Mouse (Mus musculus): ENCODE data around the gene Krt1. TPM values are rescaled to one million over a fixed set of nuclear protein-coding genes. Genes with fewer than 3 reads are reported as not detected.

Gene Krt1
- polyA plus RNA-seq, 1 experiment from 2014 or later: 1.9 TPM

GRCm38 (mm10) chr15:101860421-101861130 lies 10.0 kb upstream of the Krt1 start:
- Histone ChIP-seq H3K4me1 (ENCODE audit: control insufficient read depth, insufficient read depth, low read length) (0 out of 2 replicates have a peak, but pooled peaks cover 4% of the 10 kb centered on the region), H3K27me3 (ENCODE audit: control insufficient read depth, insufficient read depth, low read length) (peaks cover 3% of the 10 kb centered on the region; the same call in 1 of the 2 replicates), H3K27ac (ENCODE audit: low read length) (no peak overlapping the region), H3K4me3 (ENCODE audit: low read depth, low read length) (peak overlapping the region; percentile 33; the same call in 1 of the 2 replicates), H3K9ac (replicated peaks; ENCODE audit: low read depth, low read length) (no peak overlapping the region), H3K9me3 (ENCODE audit: control insufficient read depth, low read depth, low read length) (no peaks in the 10 kb centered on the region), H3K36me3 (ENCODE audit: control insufficient read depth, insufficient read depth, low read length) (no peaks in the 10 kb centered on the region), H3K4me2 (replicated peaks; ENCODE audit: low read depth, low read length) (peak overlapping the region; percentile 80)
- WGBS: 56% methylated on average over 13 of the region's 13 CpGs
- no peak for ATAC-seq (ENCODE audit: insufficient number of reproducible peaks, insufficient read depth, low FRiP score, low read depth)

- no peak for ATAC-seq (ENCODE audit: insufficient number of reproducible peaks, insufficient read depth, low FRiP score, low read depth)
- Histone ChIP-seq H3K9me3 (ENCODE audit: control insufficient read depth, low read depth, low read length) (no peaks in the 10 kb centered on the region), H3K9ac (replicated peaks; ENCODE audit: low read depth, low read length) (peak overlapping the region; percentile 36; the same call in 1 of the 2 replicates), H3K27ac (ENCODE audit: low read length) (no peak overlapping the region), H3K4me1 (ENCODE audit: control insufficient read depth, insufficient read depth, low read length) (0 out of 2 replicates have a peak, but pooled peaks cover 4% of the 10 kb centered on the region), H3K4me3 (ENCODE audit: low read depth, low read length) (peak overlapping the region; percentile 33), H3K36me3 (ENCODE audit: control insufficient read depth, insufficient read depth, low read length) (no peaks in the 10 kb centered on the region), H3K27me3 (ENCODE audit: control insufficient read depth, insufficient read depth, low read length) (peaks cover 3% of the 10 kb centered on the region; the same call in 1 of the 2 replicates), H3K4me2 (replicated peaks; ENCODE audit: low read depth, low read length) (peak overlapping the region; percentile 80)
- WGBS: under 1% methylated on average over 33 of the region's 33 CpGs
Observed at GRCm38 (mm10) chr15:101859735-101860170, 9.2 kb upstream of the Krt1 start.

GRCm38 (mm10) chr15:101858673-101859425 lies 8.3 kb upstream of the Krt1 start:
- Histone ChIP-seq H3K9me3 (ENCODE audit: control insufficient read depth, low read depth, low read length) (no peaks in the 10 kb centered on the region), H3K4me1 (ENCODE audit: control insufficient read depth, insufficient read depth, low read length) (0 out of 2 replicates have a peak, but pooled peaks cover 4% of the 10 kb centered on the region), H3K4me2 (replicated peaks; ENCODE audit: low read depth, low read length) (peak overlapping the region; percentile 80; the same call in 1 of the 2 replicates), H3K27me3 (ENCODE audit: control insufficient read depth, insufficient read depth, low read length) (peaks cover 3% of the 10 kb centered on the region; the same call in 1 of the 2 replicates), H3K4me3 (ENCODE audit: low read depth, low read length) (no peak overlapping the region), H3K27ac (ENCODE audit: low read length) (no peak overlapping the region), H3K9ac (replicated peaks; ENCODE audit: low read depth, low read length) (no peak overlapping the region), H3K36me3 (ENCODE audit: control insufficient read depth, insufficient read depth, low read length) (no peaks in the 10 kb centered on the region)
- WGBS: 10% methylated on average over 11 of the region's 11 CpGs
- no peak for ATAC-seq (ENCODE audit: insufficient number of reproducible peaks, insufficient read depth, low FRiP score, low read depth)

- no peak overlapping the region for H3K9ac ChIP-seq (replicated peaks; ENCODE audit: low read depth, low read length)
- no peak overlapping the region for H3K4me2 ChIP-seq (replicated peaks; ENCODE audit: low read depth, low read length)
- no peaks in the 10 kb centered on the region for H3K9me3 ChIP-seq (ENCODE audit: control insufficient read depth, low read depth, low read length)
- WGBS: 41% methylated on average over 5 of the region's 5 CpGs
- H3K4me3 ChIP-seq (ENCODE audit: low read depth, low read length): no peak overlapping the region
- H3K4me1 ChIP-seq (ENCODE audit: control insufficient read depth, insufficient read depth, low read length): 0 out of 2 replicates have a peak, but pooled peaks cover 4% of the 10 kb centered on the region
- ATAC-seq (ENCODE audit: insufficient number of reproducible peaks, insufficient read depth, low FRiP score, low read depth): no peak
- no peaks in the 10 kb centered on the region for H3K36me3 ChIP-seq (ENCODE audit: control insufficient read depth, insufficient read depth, low read length)
- H3K27me3 ChIP-seq (ENCODE audit: control insufficient read depth, insufficient read depth, low read length): peaks cover 3% of the 10 kb centered on the region; the same call in 1 of the 2 replicates
- H3K27ac ChIP-seq (ENCODE audit: low read length): no peak overlapping the region
Observed at GRCm38 (mm10) chr15:101856696-101857095, 6.1 kb upstream of the Krt1 start.

GRCm38 (mm10) chr15:101855732-101856131 lies 5.1 kb upstream of the Krt1 start:
- Histone ChIP-seq H3K4me3 (ENCODE audit: low read depth, low read length) (no peak overlapping the region), H3K4me1 (ENCODE audit: control insufficient read depth, insufficient read depth, low read length) (0 out of 2 replicates have a peak, but pooled peaks cover 4% of the 10 kb centered on the region), H3K9ac (replicated peaks; ENCODE audit: low read depth, low read length) (no peak overlapping the region), H3K4me2 (replicated peaks; ENCODE audit: low read depth, low read length) (no peak overlapping the region), H3K9me3 (ENCODE audit: control insufficient read depth, low read depth, low read length) (no peaks in the 10 kb centered on the region), H3K27me3 (ENCODE audit: control insufficient read depth, insufficient read depth, low read length) (peaks cover 3% of the 10 kb centered on the region; the same call in 1 of the 2 replicates), H3K27ac (ENCODE audit: low read length) (no peak overlapping the region), H3K36me3 (ENCODE audit: control insufficient read depth, insufficient read depth, low read length) (no peaks in the 10 kb centered on the region)
- 67% methylated on average over 3 of the region's 3 CpGs for WGBS
- ATAC-seq (ENCODE audit: insufficient number of reproducible peaks, insufficient read depth, low FRiP score, low read depth): no peak

- peak; percentile 25; the same call in 1 of the 2 replicates for ATAC-seq (ENCODE audit: insufficient number of reproducible peaks, insufficient read depth, low FRiP score, low read depth)
- Histone ChIP-seq H3K9ac (replicated peaks; ENCODE audit: low read depth, low read length) (no peak overlapping the region), H3K36me3 (ENCODE audit: control insufficient read depth, insufficient read depth, low read length) (no peaks in the 10 kb centered on the region), H3K4me3 (ENCODE audit: low read depth, low read length) (no peak overlapping the region), H3K4me1 (ENCODE audit: control insufficient read depth, insufficient read depth, low read length) (0 out of 2 replicates have a peak, but pooled peaks cover 4% of the 10 kb centered on the region), H3K27ac (ENCODE audit: low read length) (no peak overlapping the region), H3K9me3 (ENCODE audit: control insufficient read depth, low read depth, low read length) (no peaks in the 10 kb centered on the region), H3K4me2 (replicated peaks; ENCODE audit: low read depth, low read length) (no peak overlapping the region), H3K27me3 (ENCODE audit: control insufficient read depth, insufficient read depth, low read length) (no peaks in the 10 kb centered on the region)
- WGBS: 16% methylated on average over 5 of the region's 5 CpGs
Observed at GRCm38 (mm10) chr15:101854294-101854693, 3.7 kb upstream of the Krt1 start.

GRCm38 (mm10) chr15:101852571-101852970 lies 2.0 kb upstream of the Krt1 start:
- Histone ChIP-seq H3K9me3 (ENCODE audit: control insufficient read depth, low read depth, low read length) (no peaks in the 10 kb centered on the region), H3K4me3 (ENCODE audit: low read depth, low read length) (no peak overlapping the region), H3K4me2 (replicated peaks; ENCODE audit: low read depth, low read length) (no peak overlapping the region), H3K27ac (ENCODE audit: low read length) (no peak overlapping the region), H3K9ac (replicated peaks; ENCODE audit: low read depth, low read length) (no peak overlapping the region), H3K36me3 (ENCODE audit: control insufficient read depth, insufficient read depth, low read length) (no peaks in the 10 kb centered on the region), H3K4me1 (ENCODE audit: control insufficient read depth, insufficient read depth, low read length) (no peaks in the 10 kb centered on the region), H3K27me3 (ENCODE audit: control insufficient read depth, insufficient read depth, low read length) (no peaks in the 10 kb centered on the region)
- WGBS: 41% methylated on average over 5 of the region's 5 CpGs
- no peak for ATAC-seq (ENCODE audit: insufficient number of reproducible peaks, insufficient read depth, low FRiP score, low read depth)

GRCm38 (mm10) chr15:101845971-101846403 lies 4.6 kb downstream of the Krt1 start:
- WGBS: under 1% methylated on average over 29 of the region's 37 CpGs
- peak; percentile 44; the same call in 1 of the 2 replicates for ATAC-seq (ENCODE audit: insufficient number of reproducible peaks, insufficient read depth, low FRiP score, low read depth)

More at GRCm38 (mm10) chr15:101845971-101846403, 4.6 kb downstream of the Krt1 start:
- H3K9ac ChIP-seq (replicated peaks; ENCODE audit: low read depth, low read length): peak overlapping the region; percentile 58
- H3K27ac ChIP-seq (ENCODE audit: low read length): peak overlapping the region; percentile 58; the same call in 1 of the 2 replicates
- H3K4me3 ChIP-seq (ENCODE audit: low read depth, low read length): peak overlapping the region; percentile 50
- no peaks in the 10 kb centered on the region for H3K4me1 ChIP-seq (ENCODE audit: control insufficient read depth, insufficient read depth, low read length)
- H3K36me3 ChIP-seq (ENCODE audit: control insufficient read depth, insufficient read depth, low read length): no peaks in the 10 kb centered on the region
- no peaks in the 10 kb centered on the region for H3K9me3 ChIP-seq (ENCODE audit: control insufficient read depth, low read depth, low read length)
- H3K27me3 ChIP-seq (ENCODE audit: control insufficient read depth, insufficient read depth, low read length): 0 out of 2 replicates have a peak, but pooled peaks cover 4% of the 10 kb centered on the region
- H3K4me2 ChIP-seq (replicated peaks; ENCODE audit: low read depth, low read length): peak overlapping the region; percentile 91
